Mouse (Mus musculus): ENCODE data around the gene Ikbip.
A peak's percentile ranks its signal among the peaks of the same experiment; 100 is the strongest.

The Ikbip gene

GRCm38 (mm10) chr10:91116958-91117357 lies 34.2 kb downstream of the Ikbip start:
- DNase-seq (ENCODE audit: low read depth, low spot score): peak; percentile 61

DNA sequence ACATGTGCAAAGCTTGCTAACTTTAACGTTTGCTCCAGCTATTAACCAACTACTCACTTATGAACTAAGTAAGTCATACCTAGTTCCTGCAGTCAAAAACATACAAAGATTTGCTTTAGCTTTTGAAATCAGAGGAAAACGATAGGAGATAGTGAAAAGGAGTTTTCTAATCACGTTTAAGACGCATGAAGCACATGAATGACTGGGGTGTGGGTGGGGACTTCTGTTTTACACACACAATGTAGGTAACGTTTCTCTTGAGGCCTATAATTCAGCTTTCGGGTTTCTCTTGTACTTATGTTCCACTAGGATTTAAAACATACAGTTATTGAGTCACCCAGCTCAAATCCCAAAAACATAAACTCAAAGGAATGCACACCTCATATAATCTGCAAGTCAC lies 39.9 kb downstream of the Ikbip start:
- no peak for DNase-seq (ENCODE audit: low read depth, low spot score)

GRCm38 (mm10) chr10:91123281-91123827 lies 40.6 kb downstream of the Ikbip start:
- peak; percentile 30 for DNase-seq (ENCODE audit: low read depth, low spot score)

- peak; percentile 99 for DNase-seq (ENCODE audit: low read depth, low spot score)
Measured at GRCm38 (mm10) chr10:91123828-91124822, 41.4 kb downstream of the Ikbip start, which contains the start of gene Slc25a3. Slc25a3 (minus strand) TSS chr10:91124059.

GRCm38 (mm10) chr10:91126618-91127355 lies 44.0 kb downstream of the Ikbip start:
- no peak for DNase-seq (ENCODE audit: low read depth, low spot score)

GRCm38 (mm10) chr10:91127395-91127794 lies 44.7 kb downstream of the Ikbip start:
- no peak for DNase-seq (ENCODE audit: low read depth, low spot score)

DNA sequence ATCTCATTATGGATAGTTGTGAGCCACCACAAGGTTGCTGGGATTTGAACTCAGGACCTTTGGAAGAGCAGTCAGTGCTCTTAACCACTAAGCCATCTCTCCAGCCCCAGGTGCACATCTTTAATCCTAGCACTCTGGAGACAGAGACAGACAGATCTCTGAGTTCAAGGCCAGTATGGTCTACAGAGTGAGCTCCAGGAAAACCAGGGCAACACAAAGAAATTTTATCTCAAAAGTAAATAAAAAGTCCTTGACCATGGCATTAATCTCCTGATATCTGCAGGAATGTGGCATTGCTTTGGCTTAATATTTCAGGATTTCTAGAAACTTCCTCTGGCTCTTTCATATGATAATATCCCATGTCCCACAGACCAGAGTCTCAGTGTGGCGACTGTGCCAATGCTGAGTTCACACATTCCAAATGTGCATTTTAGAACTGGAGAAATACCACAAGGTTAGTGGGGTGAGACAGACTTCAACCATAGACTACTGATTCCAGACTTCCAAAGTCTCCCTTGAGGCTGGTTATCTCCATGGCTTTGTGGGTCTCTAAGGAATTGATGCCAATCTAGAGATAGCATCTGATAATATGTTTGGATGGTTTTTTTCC lies 45.9 kb downstream of the Ikbip start:
- DNase-seq (ENCODE audit: low read depth, low spot score): no peak

DNA sequence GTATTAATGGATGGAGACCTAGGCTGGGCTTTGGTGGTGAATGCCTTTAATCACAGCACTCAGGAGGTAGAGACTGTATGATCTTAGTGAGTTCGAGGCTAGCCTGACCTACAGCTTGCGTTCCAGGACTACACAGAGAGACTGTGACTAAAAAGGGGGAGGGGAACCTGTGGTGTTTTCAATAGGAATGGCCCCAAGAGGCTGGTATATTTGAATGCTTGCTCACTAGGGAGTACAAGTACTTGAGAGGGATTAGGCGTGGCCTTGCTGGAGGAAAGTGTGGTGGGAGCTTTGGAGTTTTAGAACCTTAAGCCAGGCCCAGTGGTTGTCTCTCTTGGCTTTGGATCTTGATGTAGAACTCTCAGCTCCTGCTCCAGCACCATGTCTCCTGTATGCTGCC lies 48.1 kb downstream of the Ikbip start:
- peak; percentile 56 for DNase-seq (ENCODE audit: low read depth, low spot score)

DNA sequence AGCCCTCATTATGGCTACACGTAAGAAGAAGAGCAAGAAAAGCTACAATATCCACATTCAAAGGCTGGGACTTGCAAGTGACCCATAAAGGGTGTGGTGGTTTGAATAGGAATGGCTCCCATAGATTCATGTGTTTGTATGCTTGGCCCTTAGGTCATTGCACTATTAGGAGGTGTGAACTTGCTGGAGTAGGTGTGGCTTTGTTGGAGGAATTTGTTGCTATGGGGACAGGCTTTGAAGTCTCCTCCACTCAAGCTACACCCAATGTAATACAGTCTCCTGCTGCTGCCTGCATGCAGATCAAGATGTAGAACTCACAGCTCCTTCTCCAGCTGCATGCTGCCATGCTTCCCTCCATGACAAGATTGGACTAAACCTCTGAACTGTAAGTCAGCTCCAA lies 48.8 kb downstream of the Ikbip start:
- DNase-seq (ENCODE audit: low read depth, low spot score): peak; percentile 70

GRCm38 (mm10) chr10:91135302-91135972 lies 52.7 kb downstream of the Ikbip start:
- DNase-seq (ENCODE audit: low read depth, low spot score): no peak

- peak; percentile 49 for DNase-seq (ENCODE audit: low read depth, low spot score)
Measured at GRCm38 (mm10) chr10:91137400-91137799, 54.7 kb downstream of the Ikbip start.

DNA sequence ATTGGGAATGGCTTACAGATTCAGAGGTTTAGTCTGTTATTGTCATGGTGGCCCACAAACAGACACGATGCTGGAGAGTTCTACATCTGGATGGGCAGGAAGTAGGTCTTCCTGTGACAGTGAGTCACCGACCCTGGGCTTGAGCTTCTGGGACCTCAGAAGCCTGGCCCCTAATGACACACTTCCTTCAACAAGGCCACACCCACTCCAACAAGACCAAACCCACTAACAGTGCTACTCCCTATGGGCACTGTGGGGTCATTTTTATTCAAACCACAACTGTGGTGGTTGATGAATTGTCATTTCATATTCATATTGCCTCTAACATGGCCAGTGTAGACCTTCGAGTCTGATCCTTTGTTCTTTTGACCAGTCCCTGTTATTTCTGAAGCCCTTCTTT lies 55.6 kb downstream of the Ikbip start:
- peak; percentile 60 for DNase-seq (ENCODE audit: low read depth, low spot score)

DNA sequence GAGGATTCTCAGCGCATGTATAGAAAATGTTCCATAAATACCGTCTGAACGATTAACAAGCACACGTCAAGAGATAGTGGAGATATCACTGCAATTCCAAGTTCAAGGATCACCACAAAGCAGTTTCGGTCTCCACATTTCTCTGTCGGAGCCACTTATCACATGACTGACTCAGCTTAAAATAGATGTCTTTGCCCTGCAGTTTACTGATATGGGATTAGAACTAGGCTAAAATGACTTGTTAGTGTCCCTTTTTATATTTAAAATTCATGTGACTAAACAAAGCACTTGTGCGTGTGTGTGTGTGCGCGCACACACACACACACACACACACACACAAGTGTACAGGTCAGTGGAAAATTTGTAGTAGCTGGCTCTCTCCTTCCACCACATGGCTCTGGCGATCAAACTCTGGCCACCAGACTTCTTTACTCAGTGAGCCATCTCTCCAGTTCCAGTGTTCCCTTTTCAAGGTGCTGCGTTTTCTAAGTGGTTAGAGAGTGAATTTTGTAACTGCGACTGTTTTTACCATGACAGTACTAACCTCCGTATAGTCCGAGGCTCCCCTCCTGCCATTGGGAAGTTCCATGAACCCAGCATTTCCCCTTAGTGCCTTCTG lies 56.5 kb downstream of the Ikbip start:
- no peak for DNase-seq (ENCODE audit: low read depth, low spot score)

DNA sequence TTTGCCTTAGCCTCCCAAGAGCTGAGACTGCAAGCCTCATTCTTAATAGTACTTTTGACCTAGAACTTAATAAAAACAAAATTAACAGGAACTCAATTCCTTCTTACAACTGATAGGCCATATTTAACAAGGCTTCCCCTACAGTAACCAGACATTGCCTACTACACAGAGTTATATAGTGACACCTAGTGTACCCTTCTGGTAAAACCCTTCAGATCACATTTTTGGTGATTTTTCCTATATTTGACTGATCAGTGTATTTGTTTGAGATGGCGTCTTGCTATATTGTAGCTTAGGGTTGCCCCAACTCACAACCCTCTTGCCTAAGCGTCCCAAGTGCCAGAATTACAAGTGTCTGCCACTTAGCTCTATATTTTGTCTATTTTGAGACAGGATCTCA lies 58.8 kb downstream of the Ikbip start:
- peak; percentile 60 for DNase-seq (ENCODE audit: low read depth, low spot score)

- peak; percentile 58 for DNase-seq (ENCODE audit: low read depth, low spot score)
Measured at GRCm38 (mm10) chr10:91142654-91143191, 60.0 kb downstream of the Ikbip start.

DNA sequence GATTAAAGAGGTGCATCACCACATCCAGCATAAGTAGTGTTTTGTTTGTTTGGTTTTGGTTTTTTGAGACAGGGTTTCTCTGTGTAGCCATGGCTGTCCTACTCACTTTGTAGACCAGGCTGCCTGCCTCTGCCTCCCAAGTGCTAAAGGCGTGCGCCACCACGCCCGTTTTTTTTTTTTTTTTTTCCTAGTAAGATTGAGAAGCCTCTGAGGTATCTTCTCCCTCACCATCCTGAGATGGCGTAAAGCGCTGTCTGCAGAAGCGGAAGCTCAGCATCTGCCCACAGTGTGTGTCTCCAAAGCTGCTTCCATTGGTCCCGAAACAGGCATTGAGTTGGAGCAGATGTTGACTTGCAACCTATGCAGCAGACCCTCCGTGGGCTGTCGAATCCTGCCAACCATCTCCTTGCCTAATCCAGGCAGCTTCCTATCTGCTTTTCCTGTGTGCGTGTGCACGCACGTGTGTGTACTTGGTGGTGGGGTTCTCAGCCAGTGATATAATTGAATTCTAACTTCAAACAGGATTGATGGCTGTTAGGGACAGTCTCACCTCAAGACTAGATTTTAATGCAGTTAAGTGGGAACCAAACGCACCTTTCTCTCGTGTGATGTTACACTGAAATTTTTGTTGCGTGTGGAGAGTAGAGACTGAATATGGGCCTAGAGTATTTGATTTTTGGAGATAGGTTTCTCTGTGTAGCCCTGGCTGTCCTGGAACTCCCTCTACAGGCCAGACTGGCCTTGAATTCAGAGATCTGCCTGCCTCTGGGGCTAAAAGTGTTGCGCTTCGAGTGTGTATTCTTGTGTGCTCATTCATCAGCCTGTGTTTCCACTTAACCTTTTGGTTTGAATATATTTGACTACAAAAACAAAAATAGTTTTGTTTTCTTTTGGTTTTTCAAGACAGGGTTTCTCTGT lies 60.8 kb downstream of the Ikbip start:
- DNase-seq (ENCODE audit: low read depth, low spot score): no peak

GRCm38 (mm10) chr10:91145413-91145812 lies 62.7 kb downstream of the Ikbip start:
- no peak for DNase-seq (ENCODE audit: low read depth, low spot score)
